In genomic region chr15:101244012-101244411, GRCm38 (mm10) we compare ENCODE assay signal across 24 mouse cellular contexts. TPM values are rescaled to one million over a fixed set of nuclear protein-coding genes. Genes with fewer than 3 reads are reported as not detected.
DNase-seq lines count a peak whose midpoint lies in the region; ATAC-seq lines count a peak whose summit lies in the region.
"Had no signal": no experiment of that assay in that cellular context is flagged by ENCODE, and none has a peak within 500 bp of the region (broad histone marks: within the 10 kb centered on the region; RNA-seq: fewer than 3 reads in every experiment).

No protein-coding gene starts in this region.

- H3K27ac ChIP-seq in liver, embryonic 15.5 days (replicated peaks): peak overlapping the region; percentile 55; the same call in 1 of the 2 replicates
- no peak overlapping the region for H3K27ac ChIP-seq in liver, embryonic 11.5 days (ENCODE audit: low read depth, low read length)
- 0 out of 2 replicates have a peak overlapping the region, but pooled peaks have one; percentile 20 for H3K27ac ChIP-seq in brown adipose tissue, adult 24 weeks (replicated peaks; ENCODE audit: low read depth, low read length)
- peak overlapping the region; percentile 50 for H3K27ac ChIP-seq in macrophage
- no peak overlapping the region for H3K27ac ChIP-seq in hindbrain, embryonic 14.5 days
- H3K27ac ChIP-seq: heart, embryonic 10.5 days; hindbrain, embryonic 10.5 days; layer of hippocampus, adult 2 months; liver, embryonic 13.5 days had no signal

- H3K4me1 ChIP-seq in liver, embryonic 15.5 days (replicated peaks): peaks cover 42% of the 10 kb centered on the region
- peaks cover 30% of the 10 kb centered on the region for H3K4me1 ChIP-seq in liver, embryonic 11.5 days (replicated peaks; ENCODE audit: control insufficient read depth, insufficient read depth, low read length)
- H3K4me1 ChIP-seq in brown adipose tissue, adult 24 weeks (ENCODE audit: control insufficient read depth, insufficient read depth, insufficient read length, low read length): peaks cover 6% of the 10 kb centered on the region
- peaks cover 7% of the 10 kb centered on the region for H3K4me1 ChIP-seq in hindbrain, embryonic 14.5 days (replicated peaks; ENCODE audit: control insufficient read depth, insufficient read depth, low read length)

- no peak overlapping the region for H3K9ac ChIP-seq in liver, embryonic 15.5 days
- H3K9ac ChIP-seq in liver, embryonic 11.5 days (ENCODE audit: low read depth, low read length): no peak overlapping the region
- no peak overlapping the region for H3K9ac ChIP-seq in hindbrain, embryonic 14.5 days
- H3K9ac ChIP-seq: liver, embryonic 13.5 days had no signal

- no peak for ATAC-seq in liver, embryonic 15.5 days (ENCODE audit: insufficient read depth)
- ATAC-seq in liver, embryonic 11.5 days (replicated peaks; ENCODE audit: low FRiP score): no peak
- ATAC-seq in hindbrain, embryonic 14.5 days (ENCODE audit: low FRiP score): no peak
- ATAC-seq: forebrain, embryonic 14.5 days; midbrain, embryonic 16.5 days had no signal

- no peaks in the 10 kb centered on the region for H3K79me2 ChIP-seq in macrophage (ENCODE audit: inconsistent target)

- peaks cover 8% of the 10 kb centered on the region for H3K27me3 ChIP-seq in liver, embryonic 15.5 days
- peaks cover 3% of the 10 kb centered on the region; the same call in 1 of the 2 replicates for H3K27me3 ChIP-seq in liver, embryonic 11.5 days (replicated peaks; ENCODE audit: control insufficient read depth, insufficient read depth, low read length)
- H3K27me3 ChIP-seq in hindbrain, embryonic 14.5 days (ENCODE audit: control insufficient read depth, insufficient read depth, low read length): no peaks in the 10 kb centered on the region

- WGBS in liver, embryonic 15.5 days (ENCODE audit: insufficient replicate concordance): 17% methylated on average over 3 of the region's 3 CpGs
- 54% methylated on average over 3 of the region's 3 CpGs for WGBS in liver, embryonic 11.5 days
- 0% methylated on average over 3 of the region's 3 CpGs for WGBS in macrophage (ENCODE audit: missing documents)
- WGBS in hindbrain, embryonic 14.5 days: 64% methylated on average over 3 of the region's 3 CpGs

- no peak for DNase-seq in liver, embryonic 11.5 days (ENCODE audit: low spot score)
- DNase-seq in adipocyte (ENCODE audit: low spot score): peak; percentile 31
- no peak for DNase-seq in lung, postnatal 14 days
- no peak for DNase-seq in heart, adult 18-20 months
- DNase-seq in hindbrain, embryonic 14.5 days (ENCODE audit: low spot score): no peak
- DNase-seq: adrenal gland, adult 8-10 months; cerebellum, adult 18-20 months; cerebellum, postnatal 25 days; gastrocnemius, postnatal 14 days; kidney, adult 8-10 months; kidney, postnatal 14 days; left cerebral cortex, postnatal 4 days; liver, embryonic 13.5 days; lung, postnatal 10 days; right cerebral cortex, postnatal 14 days had no signal

- no peak overlapping the region for H3K4me2 ChIP-seq in liver, embryonic 15.5 days
- H3K4me2 ChIP-seq in liver, embryonic 11.5 days: no peak overlapping the region
- no peak overlapping the region for H3K4me2 ChIP-seq in hindbrain, embryonic 14.5 days (replicated peaks)
- H3K4me2 ChIP-seq: liver, embryonic 13.5 days had no signal

- no peak overlapping the region for H3K4me3 ChIP-seq in liver, embryonic 15.5 days (replicated peaks)
- no peak overlapping the region for H3K4me3 ChIP-seq in liver, embryonic 11.5 days (ENCODE audit: low read depth, low read length)
- H3K4me3 ChIP-seq in brown adipose tissue, adult 24 weeks (ENCODE audit: insufficient read depth, low read depth, low read length): no peak overlapping the region
- no peak overlapping the region for H3K4me3 ChIP-seq in macrophage (ENCODE audit: inconsistent target)
- H3K4me3 ChIP-seq in hindbrain, embryonic 14.5 days (replicated peaks; ENCODE audit: low read length): no peak overlapping the region
- H3K4me3 ChIP-seq: erythroblast, embryonic 14.5 days; heart, embryonic 10.5 days; hindbrain, embryonic 10.5 days; layer of hippocampus, adult 2 months; liver, embryonic 13.5 days had no signal

- no peaks in the 10 kb centered on the region for H3K36me3 ChIP-seq in liver, embryonic 15.5 days (replicated peaks)
- H3K36me3 ChIP-seq in liver, embryonic 11.5 days (ENCODE audit: control insufficient read depth, insufficient read depth, low read length): no peaks in the 10 kb centered on the region
- H3K36me3 ChIP-seq in macrophage (ENCODE audit: inconsistent target): no peaks in the 10 kb centered on the region
- no peaks in the 10 kb centered on the region for H3K36me3 ChIP-seq in hindbrain, embryonic 14.5 days (replicated peaks; ENCODE audit: control insufficient read depth, insufficient read depth)
- H3K36me3 ChIP-seq: heart, embryonic 10.5 days; hindbrain, embryonic 10.5 days; liver, embryonic 13.5 days had no signal

- no peaks in the 10 kb centered on the region for H3K9me3 ChIP-seq in liver, embryonic 15.5 days (replicated peaks)
- no peaks in the 10 kb centered on the region for H3K9me3 ChIP-seq in liver, embryonic 11.5 days (ENCODE audit: control insufficient read depth, low read length)
- no peaks in the 10 kb centered on the region for H3K9me3 ChIP-seq in hindbrain, embryonic 14.5 days (ENCODE audit: control insufficient read depth, low read length)
- H3K9me3 ChIP-seq: heart, embryonic 10.5 days; hindbrain, embryonic 10.5 days; liver, embryonic 13.5 days had no signal

RNA-seq across cellular contexts. Expression of gene Nr4a1, which starts 10.1 kb away (rescaled TPM):
- polyA plus RNA-seq in liver, embryonic 15.5 days (2015; fragmentation: Nextera tagmentation; extraction: Ambion mirVana): 0.68 and 0.83 TPM in 2 replicates
- polyA plus RNA-seq in liver, embryonic 11.5 days (2014; fragmentation: Nextera tagmentation; extraction: Ambion mirVana): 1.8 and 2.4 TPM in 2 replicates
- 20.8 and 136 TPM in 2 replicates for polyA plus RNA-seq in brown adipose tissue, adult 24 weeks (2012; ENCODE audit: insufficient read depth, insufficient read length, missing spikeins)
- 1,000 to 10,000 TPM in 3 of 26 experiments, 100 to 1,000 TPM in 4, 10 to 100 TPM in 9, 1 to 10 TPM in 10; 1.2 to 1,725 (median 19.2) TPM for total RNA-seq in macrophage (2018; cell fraction: chromatin; rRNA removed)
- total RNA-seq in macrophage (2018; cell fraction: cytosol; rRNA removed): 100 to 1,000 TPM in 7 of 26 experiments, 10 to 100 TPM in 9, 1 to 10 TPM in 9, under 1 TPM in 1; 0.88 to 552 (median 14.8) TPM
- 1,000 to 10,000 TPM in 2 of 26 experiments, 100 to 1,000 TPM in 7, 10 to 100 TPM in 9, 1 to 10 TPM in 7, under 1 TPM in 1; 0.94 to 1,649 (median 21.6) TPM for total RNA-seq in macrophage (2018; cell fraction: nucleus; rRNA removed)
- 6.1 to 9.4 TPM (median 7.1 TPM) in 3 replicates for polyA plus RNA-seq in macrophage (2018)
- total RNA-seq in heart, adult 18-20 months (2021): 10 to 100 TPM in 1 of 2 experiments, 1 to 10 TPM in 1; 7.7 to 10.5 TPM
- polyA plus RNA-seq in hindbrain, embryonic 14.5 days (2014; fragmentation: Nextera tagmentation; extraction: Ambion mirVana): 5.0 and 5.1 TPM in 2 replicates

RNA-seq across cellular contexts. Expression of gene Grasp, which starts 20.0 kb away (rescaled TPM):
- 0.37 and 0.46 TPM in 2 replicates for polyA plus RNA-seq in liver, embryonic 15.5 days (2015; fragmentation: Nextera tagmentation; extraction: Ambion mirVana)
- 1.5 and 1.7 TPM in 2 replicates for polyA plus RNA-seq in liver, embryonic 11.5 days (2014; fragmentation: Nextera tagmentation; extraction: Ambion mirVana)
- 1.7 and 3.7 TPM in 2 replicates for polyA plus RNA-seq in brown adipose tissue, adult 24 weeks (2012; ENCODE audit: insufficient read depth, insufficient read length, missing spikeins)
- total RNA-seq in macrophage (2018; cell fraction: chromatin; rRNA removed): under 1 TPM in 9 of 26 experiments, not detected in 17; 0.29 to 0.87 (median 0.66) TPM
- total RNA-seq in macrophage (2018; cell fraction: cytosol; rRNA removed): 1 to 10 TPM in 1 of 26 experiments, under 1 TPM in 24, not detected in 1; 0.04 to 1.0 (median 0.21) TPM
- under 1 TPM in 17 of 26 experiments, not detected in 9; 0.22 to 0.94 (median 0.65) TPM for total RNA-seq in macrophage (2018; cell fraction: nucleus; rRNA removed)
- 0.26 to 0.36 TPM in 2 of 3 replicates, not detected in the other for polyA plus RNA-seq in macrophage (2018)
- 1 to 10 TPM; 8.7 to 9.7 TPM for total RNA-seq in heart, adult 18-20 months (2021)
- polyA plus RNA-seq in hindbrain, embryonic 14.5 days (2014; fragmentation: Nextera tagmentation; extraction: Ambion mirVana): 1.6 and 2.5 TPM in 2 replicates

RNA-seq across cellular contexts. Expression of gene Atg101, which starts 40.1 kb away (rescaled TPM):
- polyA plus RNA-seq in liver, embryonic 15.5 days (2015; fragmentation: Nextera tagmentation; extraction: Ambion mirVana): 25.5 and 27.3 TPM in 2 replicates
- 52.6 and 54.9 TPM in 2 replicates for polyA plus RNA-seq in liver, embryonic 11.5 days (2014; fragmentation: Nextera tagmentation; extraction: Ambion mirVana)
- 34.8 and 38.0 TPM in 2 replicates for polyA plus RNA-seq in brown adipose tissue, adult 24 weeks (2012; ENCODE audit: insufficient read depth, insufficient read length, missing spikeins)
- total RNA-seq in macrophage (2018; cell fraction: chromatin; rRNA removed): 10 to 100 TPM in 15 of 26 experiments, 1 to 10 TPM in 11; 3.2 to 27.1 (median 11.0) TPM
- 10 to 100 TPM; 10.5 to 25.7 (median 19.1) TPM for total RNA-seq in macrophage (2018; cell fraction: cytosol; rRNA removed)
- 10 to 100 TPM in 20 of 26 experiments, 1 to 10 TPM in 6; 6.5 to 19.8 (median 11.5) TPM for total RNA-seq in macrophage (2018; cell fraction: nucleus; rRNA removed)
- polyA plus RNA-seq in macrophage (2018): 19.7 to 26.3 TPM (median 22.9 TPM) in 3 replicates
- 10 to 100 TPM; 20.0 to 21.3 TPM for total RNA-seq in heart, adult 18-20 months (2021)
- 65.4 and 66.3 TPM in 2 replicates for polyA plus RNA-seq in hindbrain, embryonic 14.5 days (2014; fragmentation: Nextera tagmentation; extraction: Ambion mirVana)

RNA-seq across cellular contexts. Expression of gene 6030408B16Rik, which starts 49.0 kb away (rescaled TPM):
- 0.30 and 0.81 TPM in 2 replicates for polyA plus RNA-seq in liver, embryonic 15.5 days (2015; fragmentation: Nextera tagmentation; extraction: Ambion mirVana)
- 0.58 and 0.94 TPM in 2 replicates for polyA plus RNA-seq in liver, embryonic 11.5 days (2014; fragmentation: Nextera tagmentation; extraction: Ambion mirVana)
- 0.91 TPM in 1 of 2 replicates, not detected in the other for polyA plus RNA-seq in brown adipose tissue, adult 24 weeks (2012; ENCODE audit: insufficient read depth, insufficient read length, missing spikeins)
- 1 to 10 TPM in 2 of 26 experiments, under 1 TPM in 11, not detected in 13; 0.35 to 1.2 (median 0.49) TPM for total RNA-seq in macrophage (2018; cell fraction: chromatin; rRNA removed)
- not detected for total RNA-seq in macrophage (2018; cell fraction: cytosol; rRNA removed)
- total RNA-seq in macrophage (2018; cell fraction: nucleus; rRNA removed): 1 to 10 TPM in 1 of 26 experiments, under 1 TPM in 3, not detected in 22; 0.39 to 1.3 (median 0.60) TPM
- polyA plus RNA-seq in macrophage (2018): not detected in 3 replicates
- total RNA-seq in heart, adult 18-20 months (2021): 1 to 10 TPM in 1 of 2 experiments, under 1 TPM in 1; 0.69 to 1.1 TPM
- polyA plus RNA-seq in hindbrain, embryonic 14.5 days (2014; fragmentation: Nextera tagmentation; extraction: Ambion mirVana): 0.23 and 0.37 TPM in 2 replicates
- polyA plus RNA-seq: erythroblast, embryonic 14.5 days had no signal

Comparison
In these comparisons a context has a peak if more than half of its experiments do, and no peak if none do; other contexts are left out.
1. H3K27ac ChIP-seq: peak in liver, embryonic 15.5 days (single experiment), brown adipose tissue, adult 24 weeks (single experiment) and macrophage (single experiment); none in liver, embryonic 11.5 days (single experiment) and hindbrain, embryonic 14.5 days (single experiment).